Mouse (Mus musculus): ENCODE data around the gene Rnf187.
A peak's percentile ranks its signal among the peaks of the same experiment; 100 is the strongest.
"Not testable (repeated sequence)": the region's sequence is repeated elsewhere in the genome, so short reads cannot be mapped to it uniquely, and the experiment has no call there.

Rnf187 gene

GRCm38 (mm10) chr11:58965001-58965760 lies 26.5 kb upstream of the Rnf187 start:
- DNase-seq (ENCODE audit: low spot score), result no peak

GRCm38 (mm10) chr11:58964216-58964615 lies 25.5 kb upstream of the Rnf187 start:
- DNase-seq (ENCODE audit: low spot score), result no peak

- DNase-seq (ENCODE audit: low spot score), result peak; percentile 27
Measured at GRCm38 (mm10) chr11:58963543-58963942, 24.8 kb upstream of the Rnf187 start.

GRCm38 (mm10) chr11:58961364-58962177 lies 22.9 kb upstream of the Rnf187 start:
- no peak for DNase-seq (ENCODE audit: low spot score)

- DNase-seq (ENCODE audit: low spot score), result peak; percentile 89
Measured at GRCm38 (mm10) chr11:58959921-58960465, 21.3 kb upstream of the Rnf187 start.

- DNase-seq (ENCODE audit: low spot score), result no peak
Measured at GRCm38 (mm10) chr11:58959186-58959825, 20.6 kb upstream of the Rnf187 start.

- no peak for DNase-seq (ENCODE audit: low spot score)
Measured at GRCm38 (mm10) chr11:58958536-58958935, 19.8 kb upstream of the Rnf187 start.

GRCm38 (mm10) chr11:58957226-58957914 lies 18.7 kb upstream of the Rnf187 start:
- DNase-seq (ENCODE audit: low spot score), result no peak

- DNase-seq (ENCODE audit: low spot score), result no peak
Measured at GRCm38 (mm10) chr11:58955868-58956257, 17.1 kb upstream of the Rnf187 start.

GRCm38 (mm10) chr11:58955143-58955867 lies 16.6 kb upstream of the Rnf187 start:
- no peak for DNase-seq (ENCODE audit: low spot score)

- peak; percentile 92 for DNase-seq (ENCODE audit: low spot score)
Measured at GRCm38 (mm10) chr11:58954420-58955142, 15.9 kb upstream of the Rnf187 start, which contains the start of the genes Hist3h2a and Trim17. Hist3h2a (plus strand) TSS chr11:58954685. Trim17 (plus strand) TSS chr11:58954685.

GRCm38 (mm10) chr11:58954170-58954419 lies 15.4 kb upstream of the Rnf187 start:
- not testable (repeated sequence) for DNase-seq (ENCODE audit: low spot score)

- DNase-seq (ENCODE audit: low spot score), result peak; percentile 19
Measured at GRCm38 (mm10) chr11:58953351-58954169, 14.8 kb upstream of the Rnf187 start.

- no peak for DNase-seq (ENCODE audit: low spot score)
Measured at GRCm38 (mm10) chr11:58951210-58951609, 12.5 kb upstream of the Rnf187 start.

- DNase-seq (ENCODE audit: low spot score), result no peak
Measured at GRCm38 (mm10) chr11:58949480-58950431, 11.0 kb upstream of the Rnf187 start.

- DNase-seq (ENCODE audit: low spot score), result peak; percentile 71
Measured at GRCm38 (mm10) chr11:58948542-58949479, 10.1 kb upstream of the Rnf187 start, which contains the start of gene Hist3h2ba. Hist3h2ba (plus strand) TSS chr11:58948920.
